Mouse (Mus musculus) C2C12 (cell line): ENCODE measurements around the gene Col4a5.

Source experiments
- CEBPB ChIP-seq: IDR thresholded peaks from one replicate; pipeline ENCODE4 v1.6.1; 2011; ENCODE audit warnings: low read depth, mild to moderate bottlenecking, control low read depth, moderate library complexity
- CTCF ChIP-seq: IDR thresholded peaks from one replicate; pipeline ENCODE4 v1.5.1; 2011; ENCODE audit not compliant: control insufficient read depth, insufficient read depth, insufficient read length
- FOSL1 ChIP-seq: IDR thresholded peaks from one replicate; pipeline ENCODE4 v1.8.0; 2011; ENCODE audit warnings: mild to moderate bottlenecking, low read length; ENCODE audit not compliant: poor library complexity, insufficient read depth, severe bottlenecking
- MAX ChIP-seq: IDR thresholded peaks from one replicate; pipeline ENCODE4 v1.6.1; 2011; ENCODE audit warnings: mild to moderate bottlenecking, control low read depth
- MYOD1 ChIP-seq: IDR thresholded peaks from one replicate; pipeline ENCODE4 v1.6.1; 2011; ENCODE audit warnings: low read depth; ENCODE audit not compliant: control insufficient read depth, insufficient read length
- MYOG ChIP-seq: IDR thresholded peaks from one replicate; pipeline ENCODE4 v1.6.1; 2011; ENCODE audit not compliant: control insufficient read depth, insufficient read length; ENCODE audit errors: extremely low read depth
- USF1 ChIP-seq: IDR thresholded peaks from one replicate; pipeline ENCODE4 v1.6.1; 2011; ENCODE audit warnings: low read depth, mild to moderate bottlenecking, control low read depth, moderate library complexity

GRCm38 (mm10) chrX:141475566-141476327 lies 562 bp downstream of the Col4a5 start:
- no peak for TF ChIP-seq CTCF
- no peak for TF ChIP-seq MYOD1
- TF ChIP-seq MAX: no peak
- no peak for TF ChIP-seq USF1
- TF ChIP-seq CEBPB: no peak
- TF ChIP-seq MYOG: no peak
- no peak for TF ChIP-seq FOSL1
